Mouse (Mus musculus): ENCODE measurements at regions not wholly inside any gene's neighbourhood (a gene's known extent, or its start where the extent isn't known, plus 50 kb on each side); places are given as distances from the start of the nearest gene placed in this dataset.

- no peak overlapping the region for H3K9ac ChIP-seq
- peaks cover 37% of the 10 kb centered on the region for H3K27me3 ChIP-seq
- WGBS: 86% methylated on average over 11 of the region's 11 CpGs
- no peaks in the 10 kb centered on the region for H3K9me3 ChIP-seq
- H3K36me3 ChIP-seq: no peaks in the 10 kb centered on the region
- H3K4me1 ChIP-seq (replicated peaks): peaks cover 30% of the 10 kb centered on the region
- H3K27ac ChIP-seq: no peak overlapping the region
- no peak overlapping the region for H3K4me2 ChIP-seq
- no peak overlapping the region for H3K4me3 ChIP-seq
- ATAC-seq (ENCODE audit: low FRiP score): no peak
These were observed 236.9 kb upstream of the Rsrc1 start for GRCm38 (mm10) chr3:66744133-66744913.

GRCm38 (mm10) chr3:66746373-66747072, 234.7 kb upstream of the Rsrc1 start:
- Histone ChIP-seq H3K4me2 (peak overlapping the region; percentile 50), H3K4me1 (replicated peaks) (peaks cover 19% of the 10 kb centered on the region), H3K27me3 (peaks cover 37% of the 10 kb centered on the region), H3K9me3 (no peaks in the 10 kb centered on the region), H3K9ac (no peak overlapping the region), H3K4me3 (peak overlapping the region; percentile 15), H3K27ac (peak overlapping the region; percentile 30; the same call in 1 of the 2 replicates), H3K36me3 (no peaks in the 10 kb centered on the region)
- WGBS: 28% methylated on average over 19 of the region's 19 CpGs
- ATAC-seq (ENCODE audit: low FRiP score): peak; percentile 88

- WGBS: 19% methylated on average over 20 of the region's 20 CpGs
- no peaks in the 10 kb centered on the region for H3K9me3 ChIP-seq
- H3K36me3 ChIP-seq: no peaks in the 10 kb centered on the region
- peak overlapping the region; percentile 15 for H3K4me3 ChIP-seq
- no peak overlapping the region for H3K9ac ChIP-seq
- peak; percentile 83 for ATAC-seq (ENCODE audit: low FRiP score)
- H3K27ac ChIP-seq: peak overlapping the region; percentile 30; the same call in 1 of the 2 replicates
- peak overlapping the region; percentile 50 for H3K4me2 ChIP-seq
- H3K27me3 ChIP-seq: peaks cover 33% of the 10 kb centered on the region
- peaks cover 19% of the 10 kb centered on the region for H3K4me1 ChIP-seq (replicated peaks)
These were observed 234.0 kb upstream of the Rsrc1 start for GRCm38 (mm10) chr3:66747073-66747710.

GRCm38 (mm10) chr3:66758141-66758540, 223.0 kb upstream of the Rsrc1 start:
- H3K4me3 ChIP-seq: no peak overlapping the region
- no peaks in the 10 kb centered on the region for H3K4me1 ChIP-seq (replicated peaks)
- no peaks in the 10 kb centered on the region for H3K27me3 ChIP-seq
- H3K36me3 ChIP-seq: no peaks in the 10 kb centered on the region
- H3K4me2 ChIP-seq: no peak overlapping the region
- ATAC-seq (ENCODE audit: low FRiP score): no peak
- H3K9me3 ChIP-seq: no peaks in the 10 kb centered on the region
- H3K9ac ChIP-seq: no peak overlapping the region
- WGBS: 87% methylated on average over 3 of the region's 3 CpGs
- no peak overlapping the region for H3K27ac ChIP-seq

GRCm38 (mm10) chr3:66759841-66760240, 221.3 kb upstream of the Rsrc1 start:
- no peak overlapping the region for H3K9ac ChIP-seq
- ATAC-seq (ENCODE audit: low FRiP score): no peak
- H3K9me3 ChIP-seq: no peaks in the 10 kb centered on the region
- no peaks in the 10 kb centered on the region for H3K36me3 ChIP-seq
- H3K4me3 ChIP-seq: no peak overlapping the region
- H3K4me1 ChIP-seq (replicated peaks): no peaks in the 10 kb centered on the region
- H3K4me2 ChIP-seq: no peak overlapping the region
- WGBS: 84% methylated on average over 4 of the region's 4 CpGs
- H3K27ac ChIP-seq: no peak overlapping the region
- 0 out of 2 replicates have a peak, but pooled peaks cover 6% of the 10 kb centered on the region for H3K27me3 ChIP-seq

- 94% methylated on average over 3 of the region's 3 CpGs for WGBS
- H3K36me3 ChIP-seq: no peaks in the 10 kb centered on the region
- ATAC-seq (ENCODE audit: low FRiP score): no peak
These were observed 218.7 kb upstream of the Rsrc1 start for GRCm38 (mm10) chr3:66762446-66762845.

GRCm38 (mm10) chr3:66797351-66798010, 183.7 kb upstream of the Rsrc1 start:
- H3K9ac ChIP-seq: no peak overlapping the region
- no peaks in the 10 kb centered on the region for H3K9me3 ChIP-seq
- H3K27ac ChIP-seq: peak overlapping the region; percentile 14; the same call in 1 of the 2 replicates
- peaks cover 7% of the 10 kb centered on the region for H3K4me1 ChIP-seq (replicated peaks)
- H3K4me3 ChIP-seq: no peak overlapping the region
- 41% methylated on average over 12 of the region's 12 CpGs for WGBS
- H3K27me3 ChIP-seq: no peaks in the 10 kb centered on the region
- no peak overlapping the region for H3K4me2 ChIP-seq
- peak; percentile 71; the same call in 1 of the 2 replicates for ATAC-seq (ENCODE audit: low FRiP score)
- no peaks in the 10 kb centered on the region for H3K36me3 ChIP-seq

More at GRCm38 (mm10) chr3:66762446-66762845, 218.7 kb upstream of the Rsrc1 start:
- Histone ChIP-seq H3K9me3 (no peaks in the 10 kb centered on the region), H3K4me1 (replicated peaks) (no peaks in the 10 kb centered on the region), H3K27ac (no peak overlapping the region), H3K4me3 (no peak overlapping the region), H3K4me2 (no peak overlapping the region), H3K27me3 (0 out of 2 replicates have a peak, but pooled peaks cover 6% of the 10 kb centered on the region), H3K9ac (no peak overlapping the region)

- Histone ChIP-seq H3K4me2 (no peak overlapping the region), H3K4me3 (no peak overlapping the region), H3K36me3 (no peaks in the 10 kb centered on the region), H3K27me3 (no peaks in the 10 kb centered on the region), H3K9ac (no peak overlapping the region), H3K27ac (no peak overlapping the region), H3K4me1 (replicated peaks) (peaks cover 9% of the 10 kb centered on the region), H3K9me3 (no peaks in the 10 kb centered on the region)
- WGBS: 77% methylated on average over 5 of the region's 5 CpGs
- ATAC-seq (ENCODE audit: low FRiP score): no peak
These were observed 182.9 kb upstream of the Rsrc1 start for GRCm38 (mm10) chr3:66798292-66798691.

GRCm38 (mm10) chr3:66802538-66802937, 178.7 kb upstream of the Rsrc1 start:
- no peak overlapping the region for H3K9ac ChIP-seq
- ATAC-seq (ENCODE audit: low FRiP score): no peak
- peaks cover 6% of the 10 kb centered on the region for H3K4me1 ChIP-seq (replicated peaks)
- H3K27ac ChIP-seq: no peak overlapping the region
- 92% methylated on average over 5 of the region's 5 CpGs for WGBS
- H3K36me3 ChIP-seq: no peaks in the 10 kb centered on the region
- no peak overlapping the region for H3K4me2 ChIP-seq
- no peak overlapping the region for H3K4me3 ChIP-seq
- no peaks in the 10 kb centered on the region for H3K9me3 ChIP-seq
- no peaks in the 10 kb centered on the region for H3K27me3 ChIP-seq

- no peak overlapping the region for H3K4me2 ChIP-seq
- H3K4me3 ChIP-seq: no peak overlapping the region
- H3K36me3 ChIP-seq: no peaks in the 10 kb centered on the region
- WGBS: 71% methylated on average over 1 of the region's 1 CpGs
- no peaks in the 10 kb centered on the region for H3K9me3 ChIP-seq
- H3K27me3 ChIP-seq: no peaks in the 10 kb centered on the region
- 0 out of 2 replicates have a peak, but pooled peaks cover 2% of the 10 kb centered on the region for H3K4me1 ChIP-seq (replicated peaks)
- H3K27ac ChIP-seq: no peak overlapping the region
- no peak for ATAC-seq (ENCODE audit: low FRiP score)
- no peak overlapping the region for H3K9ac ChIP-seq
These were observed 175.0 kb upstream of the Rsrc1 start for GRCm38 (mm10) chr3:66806176-66806575.

- 66% methylated on average over 5 of the region's 5 CpGs for WGBS
- no peaks in the 10 kb centered on the region for H3K9me3 ChIP-seq
- no peak overlapping the region for H3K4me3 ChIP-seq
- H3K27ac ChIP-seq: no peak overlapping the region
- no peaks in the 10 kb centered on the region for H3K36me3 ChIP-seq
- H3K4me2 ChIP-seq: no peak overlapping the region
- no peaks in the 10 kb centered on the region for H3K4me1 ChIP-seq (replicated peaks)
- no peak for ATAC-seq (ENCODE audit: low FRiP score)
- H3K27me3 ChIP-seq: no peaks in the 10 kb centered on the region
- no peak overlapping the region for H3K9ac ChIP-seq
These were observed 168.3 kb upstream of the Rsrc1 start for GRCm38 (mm10) chr3:66812686-66813445.

All from hindbrain, embryonic 13.5 days (tissue).